Comparison of ENCODE assay signal across 10 mouse cellular contexts in genomic region chr6:129232842-129233205, GRCm38 (mm10). TPM values are rescaled to one million over a fixed set of nuclear protein-coding genes. Genes with fewer than 3 reads are reported as not detected.
DNase-seq lines count a peak whose midpoint lies in the region; ATAC-seq and TF ChIP-seq lines count a peak whose summit lies in the region.
"Had no signal": no experiment of that assay in that cellular context is flagged by ENCODE, and none has a peak within 500 bp of the region (broad histone marks: within the 10 kb centered on the region; RNA-seq: fewer than 3 reads in every experiment).

No protein-coding gene starts in this region.

- no peaks in the 10 kb centered on the region for H3K27me3 ChIP-seq in heart, embryonic 10.5 days (ENCODE audit: insufficient read depth, poor library complexity, severe bottlenecking)
- H3K27me3 ChIP-seq in lung, postnatal 0 days (replicated peaks; ENCODE audit: insufficient read depth, low read length) = no peaks in the 10 kb centered on the region
- no peaks in the 10 kb centered on the region for H3K27me3 ChIP-seq in forebrain, embryonic 13.5 days
- H3K27me3 ChIP-seq: limb, embryonic 12.5 days had no signal

- 69% methylated on average over 9 of the region's 9 CpGs for WGBS in heart, embryonic 10.5 days
- 25% methylated on average over 9 of the region's 9 CpGs for WGBS in lung, postnatal 0 days
- WGBS in forebrain, embryonic 13.5 days = 89% methylated on average over 9 of the region's 9 CpGs

- no peak for TF ChIP-seq CTCF in lung, postnatal 0 days (IDR thresholded peaks at IDR 0.05)

- no peak overlapping the region for H3K27ac ChIP-seq in heart, embryonic 10.5 days
- H3K27ac ChIP-seq in lung, postnatal 0 days (ENCODE audit: low read length) = peak overlapping the region; percentile 83
- H3K27ac ChIP-seq in forebrain, embryonic 13.5 days = no peak overlapping the region
- H3K27ac ChIP-seq: limb, embryonic 12.5 days had no signal

- ATAC-seq in lung, postnatal 0 days = peak; percentile 35
- ATAC-seq in forebrain, embryonic 13.5 days = no peak

- no peaks in the 10 kb centered on the region for H3K9me3 ChIP-seq in heart, embryonic 10.5 days
- H3K9me3 ChIP-seq in lung, postnatal 0 days (ENCODE audit: low read length) = no peaks in the 10 kb centered on the region
- H3K9me3 ChIP-seq in forebrain, embryonic 13.5 days (replicated peaks) = no peaks in the 10 kb centered on the region
- H3K9me3 ChIP-seq: limb, embryonic 12.5 days had no signal

- no peaks in the 10 kb centered on the region for H3K36me3 ChIP-seq in heart, embryonic 10.5 days
- H3K36me3 ChIP-seq in lung, postnatal 0 days (ENCODE audit: insufficient read depth, low read length) = no peaks in the 10 kb centered on the region
- H3K36me3 ChIP-seq in forebrain, embryonic 13.5 days (ENCODE audit: poor library complexity, severe bottlenecking) = no peaks in the 10 kb centered on the region
- H3K36me3 ChIP-seq: limb, embryonic 12.5 days had no signal

- TF ChIP-seq EP300 in lung, postnatal 0 days (IDR thresholded peaks at IDR 0.05) = peak; percentile 96

- peak; percentile 84 for DNase-seq in heart, adult 8-10 months (ENCODE audit: low spot score)
- no peak for DNase-seq in heart, embryonic 10.5 days (ENCODE audit: low spot score)
- peak; percentile 88 for DNase-seq in NIH3T3 (ENCODE audit: low read depth)
- peak; percentile 39 for DNase-seq in heart, postnatal 4 days
- peak; percentile 93 for DNase-seq in lung, postnatal 0 days (ENCODE audit: low spot score)
- DNase-seq in thymus, adult 18-20 months = peak; percentile 26 to 71
- no peak for DNase-seq in neural tube, embryonic 10.5 days (ENCODE audit: extremely low spot score, low spot score)

- no peaks in the 10 kb centered on the region for H3K4me1 ChIP-seq in heart, embryonic 10.5 days
- peaks cover 37% of the 10 kb centered on the region; the same call in 1 of the 2 replicates for H3K4me1 ChIP-seq in lung, postnatal 0 days (ENCODE audit: insufficient read depth, low read depth, low read length)
- peaks cover 5% of the 10 kb centered on the region; the same call in 1 of the 2 replicates for H3K4me1 ChIP-seq in forebrain, embryonic 13.5 days
- H3K4me1 ChIP-seq: limb, embryonic 12.5 days had no signal

- no peak overlapping the region for H3K4me3 ChIP-seq in heart, embryonic 10.5 days
- H3K4me3 ChIP-seq in lung, postnatal 0 days (ENCODE audit: low read depth, low read length) = no peak overlapping the region
- H3K4me3 ChIP-seq in forebrain, embryonic 13.5 days = no peak overlapping the region
- H3K4me3 ChIP-seq: limb, embryonic 12.5 days had no signal

- H3K4me2 ChIP-seq in lung, postnatal 0 days (replicated peaks; ENCODE audit: low read depth, low read length) = no peak overlapping the region
- no peak overlapping the region for H3K4me2 ChIP-seq in forebrain, embryonic 13.5 days
- H3K4me2 ChIP-seq: limb, embryonic 12.5 days had no signal

- no peak overlapping the region for H3K9ac ChIP-seq in lung, postnatal 0 days (replicated peaks; ENCODE audit: low read depth)
- H3K9ac ChIP-seq in forebrain, embryonic 13.5 days = no peak overlapping the region
- H3K9ac ChIP-seq: limb, embryonic 12.5 days had no signal

RNA-seq across cellular contexts. Expression of gene Cd69, which starts 42.4 kb away (rescaled TPM):
- under 1 TPM in 1 of 4 experiments, not detected in 3; 0.16 TPM for total RNA-seq in heart, adult 8-10 months (2022)
- 0.12 and 0.25 TPM in 2 replicates for polyA plus RNA-seq in heart, embryonic 10.5 days (2016; fragmentation: Nextera tagmentation; extraction: Ambion mirVana)
- total RNA-seq in heart, postnatal 4 days (2021) = not detected
- 0.39 and 0.48 TPM in 2 replicates for polyA plus RNA-seq in lung, postnatal 0 days (2015; fragmentation: Nextera tagmentation; extraction: Ambion mirVana)
- polyA plus RNA-seq in forebrain, embryonic 13.5 days (2015; fragmentation: Nextera tagmentation; extraction: Ambion mirVana) = not detected in 2 replicates
- polyA plus RNA-seq: cortical plate, adult 2 months; limb, embryonic 12.5 days had no signal

RNA-seq across cellular contexts. Expression of gene Clec2d, which starts 52.4 kb away (rescaled TPM):
- 10 to 100 TPM; 28.4 to 43.3 (median 34.1) TPM for total RNA-seq in heart, adult 8-10 months (2022)
- not detected in 2 replicates for polyA plus RNA-seq in heart, embryonic 10.5 days (2016; fragmentation: Nextera tagmentation; extraction: Ambion mirVana)
- total RNA-seq in heart, postnatal 4 days (2021) = 10 to 100 TPM; 14.5 to 19.7 TPM
- polyA plus RNA-seq in lung, postnatal 0 days (2015; fragmentation: Nextera tagmentation; extraction: Ambion mirVana) = 4.5 and 5.1 TPM in 2 replicates
- polyA plus RNA-seq in forebrain, embryonic 13.5 days (2015; fragmentation: Nextera tagmentation; extraction: Ambion mirVana) = not detected in 2 replicates

Comparison
In these comparisons a context has a peak if more than half of its experiments do, and no peak if none do; other contexts are left out.
1. DNase-seq: peak in heart, adult 8-10 months (single experiment), NIH3T3 (single experiment), heart, postnatal 4 days (single experiment), lung, postnatal 0 days (single experiment) and thymus, adult 18-20 months (2 of 2); none in heart, embryonic 10.5 days (single experiment) and neural tube, embryonic 10.5 days (single experiment).